In the genomic region with DNA sequence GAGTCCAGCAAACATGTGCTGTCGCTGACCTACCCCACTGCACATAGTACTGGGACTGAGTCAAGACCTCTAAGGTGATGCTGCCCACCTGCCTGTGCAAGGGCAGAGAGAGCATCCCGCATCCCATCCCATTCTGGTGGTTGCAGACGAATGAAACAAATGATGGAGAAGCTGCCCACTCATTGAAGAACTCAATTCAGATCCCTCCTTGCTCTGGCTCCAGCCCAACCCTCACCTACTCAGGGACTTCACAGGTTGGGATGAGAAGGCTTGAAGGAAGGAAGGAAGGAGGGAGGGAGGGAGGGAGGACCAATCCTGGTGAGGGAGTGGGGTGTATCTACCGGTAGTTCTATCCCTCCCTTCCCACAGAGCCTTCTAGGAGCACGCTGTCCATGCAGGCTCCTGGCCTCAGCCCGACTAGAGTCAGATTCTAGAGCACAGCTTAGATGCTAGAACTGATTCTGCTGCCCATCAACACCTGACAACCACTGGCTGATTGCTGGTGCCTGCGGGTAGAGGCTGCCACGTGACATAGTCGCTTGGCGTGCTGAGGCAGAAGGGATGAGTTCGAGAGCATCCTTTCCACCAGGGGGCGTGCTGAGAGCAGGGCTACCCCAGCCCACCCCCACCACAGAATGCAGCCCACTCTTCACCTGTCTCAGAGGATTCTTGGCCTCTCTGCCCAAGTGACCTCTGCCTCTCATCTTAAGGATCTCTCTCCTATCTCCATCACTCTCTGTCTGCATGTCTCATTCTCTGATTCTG, we compare ENCODE assay signal across 9 mouse cellular contexts. TPM values are rescaled to one million over a fixed set of nuclear protein-coding genes. Genes with fewer than 3 reads are reported as not detected.
DNase-seq lines count a peak whose midpoint lies in the region; ATAC-seq and TF ChIP-seq lines count a peak whose summit lies in the region.
"Had no signal": no experiment of that assay in that cellular context is flagged by ENCODE, and none has a peak within 500 bp of the region (broad histone marks: within the 10 kb centered on the region; RNA-seq: fewer than 3 reads in every experiment).

No protein-coding gene starts in this region.

- TF ChIP-seq EP300 in heart, postnatal 0 days (IDR thresholded peaks at IDR 0.05; ENCODE audit: low read depth), result no peak

- no peaks in the 10 kb centered on the region for H3K27me3 ChIP-seq in heart, postnatal 0 days (ENCODE audit: control insufficient read depth, insufficient read depth, low read length)

- no peaks in the 10 kb centered on the region for H3K9me3 ChIP-seq in heart, postnatal 0 days (replicated peaks; ENCODE audit: control insufficient read depth, low read length)

- H3K9ac ChIP-seq in heart, postnatal 0 days (replicated peaks; ENCODE audit: low read depth, low read length), result no peak overlapping the region

- peak; percentile 18; the same call in 1 of the 2 replicates for ATAC-seq in heart, postnatal 0 days (ENCODE audit: insufficient read depth, low read depth)
- ATAC-seq in granulocyte monocyte progenitor cell, adult 5-6 weeks (replicated peaks; ENCODE audit: poor library complexity, severe bottlenecking), result peak; percentile 35
- ATAC-seq: intestine, embryonic 16.5 days had no signal

- H3K36me3 ChIP-seq in heart, postnatal 0 days (replicated peaks; ENCODE audit: control insufficient read depth, insufficient read depth, low read length), result no peaks in the 10 kb centered on the region

- peaks cover 2% of the 10 kb centered on the region; the same call in 1 of the 2 replicates for H3K4me1 ChIP-seq in heart, postnatal 0 days (ENCODE audit: control insufficient read depth, insufficient read depth)

- peak; percentile 44 for TF ChIP-seq CTCF in heart, postnatal 0 days (IDR thresholded peaks at IDR 0.05; ENCODE audit: low read depth)

- 33% methylated on average over 12 of the region's 12 CpGs for WGBS in heart, postnatal 0 days

- no peak overlapping the region for H3K27ac ChIP-seq in heart, postnatal 0 days (ENCODE audit: low read depth)

- no peak for DNase-seq in heart, postnatal 0 days (ENCODE audit: low spot score)
- DNase-seq in heart, adult 18-20 months, result no peak
- peak; percentile 26 for DNase-seq in right cerebral cortex, postnatal 4 days
- no peak for DNase-seq in right cerebral cortex, postnatal 25 days
- DNase-seq in thymus, postnatal 4 days, result peak; percentile 71
- DNase-seq in urinary bladder, postnatal 10 days (ENCODE audit: low spot score), result no peak
- DNase-seq in left cerebral cortex, adult 11 months (ENCODE audit: low spot score), result no peak

- H3K4me2 ChIP-seq in heart, postnatal 0 days (ENCODE audit: low read depth, low read length), result no peak overlapping the region

- H3K4me3 ChIP-seq in heart, postnatal 0 days (ENCODE audit: low read depth, low read length), result no peak overlapping the region

RNA-seq across cellular contexts. Expression of a gene that starts 13.3 kb away (rescaled TPM):
- total RNA-seq in heart, postnatal 0 days (2014; rRNA removed; ENCODE audit: low replicate concordance), result 1.9 and 22.1 TPM in 2 replicates
- polyA plus RNA-seq in heart, postnatal 0 days (2015; fragmentation: Nextera tagmentation; extraction: Ambion mirVana), result 1.8 and 2.1 TPM in 2 replicates
- 10 to 100 TPM in 1 of 2 experiments, 1 to 10 TPM in 1; 7.3 to 12.2 TPM for total RNA-seq in heart, adult 18-20 months (2021)
- not detected in 2 replicates for total RNA-seq in granulocyte monocyte progenitor cell, adult 5-6 weeks (2014; fragmentation: Nextera tagmentation)
- not detected in 2 replicates for total RNA-seq in granulocyte monocyte progenitor cell, adult 5-6 weeks (2017)

Comparison
In these comparisons a context has a peak if more than half of its experiments do, and no peak if none do; other contexts are left out.
1. DNase-seq: peak in right cerebral cortex, postnatal 4 days (single experiment) and thymus, postnatal 4 days (single experiment); none in heart, postnatal 0 days (single experiment), heart, adult 18-20 months (0 of 2), right cerebral cortex, postnatal 25 days (single experiment), urinary bladder, postnatal 10 days (single experiment) and left cerebral cortex, adult 11 months (single experiment).